Mouse (Mus musculus) kidney, postnatal 4 days (tissue): ENCODE results near the gene 1810009J06Rik.
"Not testable (repeated sequence)": the region's sequence is repeated elsewhere in the genome, so short reads cannot be mapped to it uniquely, and the experiment has no call there.

Experiments used
- DNase-seq, 2 experiments: peaks; one replicate each; pipeline ENCODE4 v3.0.0; 2021; ENCODE audit warnings: mixed read lengths in 2 of 2

Gene 1810009J06Rik

GRCm38 (mm10) chr6:40964454-40964853 lies at the start of gene 1810009J06Rik:
1810009J06Rik (plus strand) TSS chr6:40964754.
- not testable (repeated sequence) for DNase-seq

- DNase-seq, result no peak
Observed at GRCm38 (mm10) chr6:40919954-40920353, 44.6 kb upstream of the 1810009J06Rik start.

- DNase-seq, result no peak
Observed at GRCm38 (mm10) chr6:40940457-40940856, 24.1 kb upstream of the 1810009J06Rik start, which contains the start of gene 1700074P13Rik. 1700074P13Rik (minus strand) TSS chr6:40940557.

- no peak for DNase-seq
Observed at GRCm38 (mm10) chr6:40951770-40952169, 12.8 kb upstream of the 1810009J06Rik start, which contains the start of gene Gm4744. Gm4744 (minus strand) TSS chr6:40951870.

- no peak for DNase-seq
Observed at GRCm38 (mm10) chr6:40953716-40954115, 10.8 kb upstream of the 1810009J06Rik start.

GRCm38 (mm10) chr6:40999379-40999778 lies 34.8 kb downstream of the 1810009J06Rik start, which contains the start of gene Gm2663:
Gm2663 (minus strand) TSS chr6:40999479.
- DNase-seq, result not testable (repeated sequence)

- no peak for DNase-seq
Observed at GRCm38 (mm10) chr6:41015065-41015464, 50.5 kb downstream of the 1810009J06Rik start.
